Mouse (Mus musculus) kidney, postnatal 0 days (tissue): ENCODE data around the gene Grm5. TPM values are rescaled to one million over a fixed set of nuclear protein-coding genes. Genes with fewer than 3 reads are reported as not detected.

Experiments
- ATAC-seq: fragments of 200-750 bp; cut with Nextera tagmentation; replicated peaks from 2 replicates; pipeline ENCODE4 v1.8.0; 2017; ENCODE audit warnings: low read depth, moderate number of reproducible peaks, moderate TSS enrichment, moderate library complexity; ENCODE audit not compliant: low FRiP score
- DNase-seq: peaks from one replicate; pipeline ENCODE4 v3.0.0-alpha.2; 2016; ENCODE audit warnings: low spot score
- H3K27ac ChIP-seq: fragments of 300-500 bp; sonication (generic); 2 replicates; pipeline ENCODE4 v1.5.1; 2014; ENCODE audit warnings: mild to moderate bottlenecking
- H3K27me3 ChIP-seq: fragments of 300-500 bp; sonication (generic); 2 replicates; pipeline ENCODE4 v1.6.1; 2014; ENCODE audit warnings: low read length, mixed read lengths; ENCODE audit not compliant: insufficient read depth
- H3K36me3 ChIP-seq: fragments of 300-500 bp; sonication (generic); 2 replicates; pipeline ENCODE4 v1.6.1; 2014; ENCODE audit warnings: low read length, mixed read lengths; ENCODE audit not compliant: insufficient read depth
- H3K4me1 ChIP-seq: fragments of 300-500 bp; sonication (generic); replicated peaks from 2 replicates; pipeline ENCODE4 v1.6.1; 2014; ENCODE audit warnings: antibody characterized with exemption, low read length, mixed read lengths; ENCODE audit not compliant: insufficient read depth
- H3K4me2 ChIP-seq: fragments of 300-500 bp; sonication (generic); 2 replicates; pipeline ENCODE4 v1.6.1; 2014; ENCODE audit warnings: mild to moderate bottlenecking, low read length, moderate library complexity, mixed read lengths
- H3K4me3 ChIP-seq: fragments of 300-500 bp; sonication (generic); replicated peaks from 2 replicates; pipeline ENCODE4 v1.5.1; 2014; ENCODE audit warnings: low read depth, low read length
- H3K9ac ChIP-seq: fragments of 300-500 bp; sonication (generic); 2 replicates; pipeline ENCODE4 v1.6.1; 2014; ENCODE audit warnings: low read depth, low read length
- H3K9me3 ChIP-seq: fragments of 300-500 bp; sonication (generic); replicated peaks from 2 replicates; pipeline ENCODE4 v1.6.1; 2016; ENCODE audit warnings: low read length, inconsistent platforms, mixed read lengths
- CTCF ChIP-seq: IDR thresholded peaks from 2 replicates; pipeline ENCODE4 v1.5.1; 2016; ENCODE audit warnings: antibody characterized with exemption, low read depth, mild to moderate bottlenecking, moderate library complexity
- WGBS: fragments of 180-500 bp; shearing (Covaris S2); extraction: QIAGEN DNeasy Blood & Tissue Kit; methylation state at CpG from one replicate; pipeline ENCODE4 v1.1.7; 2014; 5-methylcytosine and 5-hydroxymethylcytosine counted together
- polyA plus RNA-seq: library from polyadenylated mRNA; unstranded; fragments of >200 nt; fragmentation: Nextera tagmentation; extraction: Ambion mirVana; gene quantifications from 2 replicates; pipeline ENCODE4 v1.2.1, GENCODE M21; 2015

Gene Grm5
- polyA plus RNA-seq = not detected in 2 replicates

DNA sequence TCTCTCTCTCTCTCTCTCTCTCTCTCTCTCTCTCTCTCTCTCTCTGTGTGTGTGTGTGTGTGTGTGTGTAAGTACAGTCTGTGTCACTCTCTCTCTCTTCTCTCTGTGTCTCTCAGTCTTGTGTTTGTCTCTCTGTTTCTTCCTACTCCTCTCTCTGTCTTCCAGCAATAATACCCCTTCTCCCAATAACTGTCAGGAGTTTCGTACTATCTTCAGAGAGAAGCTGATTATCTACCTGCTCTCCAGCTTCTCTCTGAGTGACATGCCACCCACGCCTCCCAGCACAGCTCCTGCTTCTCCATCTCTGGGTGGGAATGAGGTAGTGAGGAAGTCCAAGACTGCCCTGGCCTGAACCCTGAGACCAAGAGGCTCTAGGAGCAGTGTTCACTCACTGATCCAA is at the start of gene Grm5:
Gene Grm5, plus strand, starts transcription at position 301 of the 400 bp plus-strand sequence.
- peaks cover 3% of the 10 kb centered on the region; the same call in 1 of the 2 replicates for H3K27me3 ChIP-seq
- ATAC-seq (no peak), DNase-seq (no peak)
- 17% methylated on average over 2 of the region's 2 CpGs for WGBS
- H3K4me1 ChIP-seq = no peaks in the 10 kb centered on the region
- H3K27ac ChIP-seq = no peak within 1 kb of the TSS
- H3K9me3 ChIP-seq = no peaks in the 10 kb centered on the region
- no peak within 1 kb of the TSS for H3K4me2 ChIP-seq
- no peaks in the 10 kb centered on the region for H3K36me3 ChIP-seq
- no peak within 1 kb of the TSS for H3K4me3 ChIP-seq
- no peak for TF ChIP-seq CTCF
- H3K9ac ChIP-seq = no peak within 1 kb of the TSS

GRCm38 (mm10) chr7:87539031-87539430 is 44.9 kb upstream of the Grm5 start:
- no peaks in the 10 kb centered on the region for H3K27me3 ChIP-seq
- H3K4me2 ChIP-seq = no peak overlapping the region
- no peaks in the 10 kb centered on the region for H3K4me1 ChIP-seq
- H3K9me3 ChIP-seq = no peaks in the 10 kb centered on the region
- no peak for TF ChIP-seq CTCF
- DNase-seq (no peak), ATAC-seq (no peak)
- no peak overlapping the region for H3K4me3 ChIP-seq
- H3K27ac ChIP-seq = no peak overlapping the region
- H3K36me3 ChIP-seq = no peaks in the 10 kb centered on the region
- H3K9ac ChIP-seq = no peak overlapping the region

DNA sequence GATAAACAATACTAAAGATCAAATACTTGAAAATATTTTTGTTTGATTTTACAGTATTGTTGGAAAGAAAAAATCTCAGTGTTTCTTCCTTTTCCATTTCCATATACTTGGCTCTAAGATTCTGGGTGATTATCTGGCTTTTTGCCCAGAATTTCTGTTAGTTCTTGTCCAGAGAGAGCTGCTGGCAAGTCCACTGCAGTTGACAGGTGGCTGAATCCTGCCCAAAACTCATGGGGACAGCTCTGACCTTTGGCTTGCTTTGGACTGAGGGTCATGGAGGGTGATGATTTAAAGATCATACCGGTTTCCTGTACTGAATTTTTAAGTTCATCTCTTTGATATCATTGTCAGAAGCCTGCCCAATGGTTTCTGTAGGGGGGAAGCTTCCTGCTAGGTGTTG is 18.7 kb upstream of the Grm5 start:
- Histone ChIP-seq H3K9ac (no peak overlapping the region), H3K4me3 (no peak overlapping the region), H3K4me2 (no peak overlapping the region), H3K4me1 (no peaks in the 10 kb centered on the region), H3K9me3 (no peaks in the 10 kb centered on the region), H3K27me3 (no peaks in the 10 kb centered on the region), H3K27ac (no peak overlapping the region), H3K36me3 (no peaks in the 10 kb centered on the region)
- WGBS = 42% methylated on average over 1 of the region's 1 CpGs
- no peak for DNase-seq
- TF ChIP-seq CTCF = no peak
- no peak for ATAC-seq

DNA sequence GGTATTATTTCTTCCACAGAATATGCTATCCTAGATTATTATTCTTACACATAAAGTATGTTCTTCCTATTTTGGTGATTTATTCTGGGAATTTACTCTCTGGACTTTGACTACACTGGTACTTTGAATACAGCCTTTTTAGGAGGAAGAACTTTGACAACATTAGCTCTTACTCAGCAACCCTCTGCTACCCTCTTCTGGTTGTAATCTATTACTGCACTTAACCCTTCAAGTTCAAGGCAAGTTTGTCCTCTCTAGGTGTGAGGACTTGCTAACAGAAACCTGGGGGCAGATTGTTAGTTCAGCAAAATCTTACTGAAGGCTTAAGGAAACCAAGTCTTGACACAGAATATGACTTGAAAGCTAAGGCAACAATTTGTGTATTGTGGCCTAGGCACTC is 17.5 kb upstream of the Grm5 start:
- Histone ChIP-seq H3K36me3 (no peaks in the 10 kb centered on the region), H3K9me3 (no peaks in the 10 kb centered on the region), H3K9ac (no peak overlapping the region), H3K4me3 (no peak overlapping the region), H3K27me3 (no peaks in the 10 kb centered on the region), H3K4me1 (no peaks in the 10 kb centered on the region), H3K27ac (no peak overlapping the region), H3K4me2 (no peak overlapping the region)
- DNase-seq (peak; percentile 63), ATAC-seq (no peak)
- peak; percentile 77 for TF ChIP-seq CTCF

GRCm38 (mm10) chr7:87584281-87584701 is 323 bp downstream of the Grm5 start:
- no peak overlapping the region for H3K9ac ChIP-seq
- no peak for ATAC-seq

DNA sequence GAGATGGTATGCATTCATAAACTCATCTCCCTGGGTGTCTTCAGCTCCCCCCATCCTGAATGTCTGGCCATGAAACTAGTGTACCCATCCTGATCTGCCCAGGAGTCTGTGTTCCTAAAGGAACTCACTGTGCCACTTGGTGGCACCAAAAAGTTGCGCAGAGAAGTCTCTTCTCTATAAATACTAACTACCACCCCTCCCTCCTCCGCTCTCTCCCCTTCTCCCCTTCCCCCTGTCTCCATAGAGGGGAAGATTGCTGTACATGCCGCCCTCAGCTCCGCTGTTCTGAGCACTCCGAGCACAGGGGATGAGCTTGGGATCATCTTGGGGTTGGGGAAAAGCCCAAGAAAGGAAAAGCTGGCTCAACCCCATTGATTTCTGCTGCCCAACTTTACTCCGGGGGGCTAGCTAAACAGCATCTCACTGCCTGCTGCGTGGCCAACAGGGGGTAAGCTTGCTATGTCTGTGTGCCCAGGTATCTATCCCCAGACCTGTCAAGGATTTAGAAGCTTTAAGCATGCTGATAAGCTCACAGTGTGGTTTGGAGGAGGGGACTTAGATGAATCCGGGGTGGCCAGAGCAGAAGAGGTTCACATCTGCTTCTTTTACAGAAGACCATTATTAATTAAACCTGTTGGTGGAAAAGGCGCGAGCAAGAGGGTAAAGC is 2.4 kb downstream of the Grm5 start:
- H3K4me1 ChIP-seq = no peaks in the 10 kb centered on the region
- no peak for DNase-seq
- peaks cover 3% of the 10 kb centered on the region; the same call in 1 of the 2 replicates for H3K27me3 ChIP-seq
- H3K4me3 ChIP-seq = no peak overlapping the region
- no peak for TF ChIP-seq CTCF
- H3K4me2 ChIP-seq = no peak overlapping the region
- no peaks in the 10 kb centered on the region for H3K9me3 ChIP-seq
- H3K27ac ChIP-seq = no peak overlapping the region
- H3K36me3 ChIP-seq = no peaks in the 10 kb centered on the region
- no peak overlapping the region for H3K9ac ChIP-seq
- ATAC-seq = no peak
- WGBS = 16% methylated on average over 10 of the region's 10 CpGs

More at GRCm38 (mm10) chr7:87584281-87584701, 323 bp downstream of the Grm5 start:
- Histone ChIP-seq H3K27ac (no peak overlapping the region), H3K4me2 (no peak overlapping the region), H3K9me3 (no peaks in the 10 kb centered on the region), H3K4me3 (no peak overlapping the region), H3K36me3 (no peaks in the 10 kb centered on the region), H3K27me3 (peaks cover 3% of the 10 kb centered on the region; the same call in 1 of the 2 replicates), H3K4me1 (no peaks in the 10 kb centered on the region)
- no peak for DNase-seq
- 3% methylated on average over 28 of the region's 28 CpGs for WGBS
- TF ChIP-seq CTCF = no peak

- no peaks in the 10 kb centered on the region for H3K36me3 ChIP-seq
- ATAC-seq (no peak), DNase-seq (peak; percentile 51)
- no peaks in the 10 kb centered on the region for H3K4me1 ChIP-seq
- H3K27me3 ChIP-seq = peaks cover 3% of the 10 kb centered on the region; the same call in 1 of the 2 replicates
- TF ChIP-seq CTCF = no peak
- 28% methylated on average over 1 of the region's 1 CpGs for WGBS
- no peak overlapping the region for H3K4me3 ChIP-seq
- H3K9me3 ChIP-seq = no peaks in the 10 kb centered on the region
- H3K4me2 ChIP-seq = no peak overlapping the region
- H3K27ac ChIP-seq = no peak overlapping the region
- H3K9ac ChIP-seq = no peak overlapping the region
Observed at GRCm38 (mm10) chr7:87587976-87588375, 4.0 kb downstream of the Grm5 start.
